Mouse (Mus musculus) heart, embryonic 10.5 days (tissue): ENCODE measurements around the gene Prdx4. TPM values are rescaled to one million over a fixed set of nuclear protein-coding genes. Genes with fewer than 3 reads are reported as not detected.
"Not testable (repeated sequence)": the region's sequence is repeated elsewhere in the genome, so short reads cannot be mapped to it uniquely, and the experiment has no call there.

ENCODE experiments used
- DNase-seq: peaks from one replicate; pipeline ENCODE4 v3.0.0-alpha.2; 2017; ENCODE audit warnings: low spot score
- H3K27ac ChIP-seq: fragments of 300-500 bp; sonication (generic); 2 replicates; pipeline ENCODE4 v1.5.1; 2016; ENCODE audit warnings: mild to moderate bottlenecking
- H3K27me3 ChIP-seq: fragments of 300-500 bp; sonication (generic); 2 replicates; pipeline ENCODE4 v1.6.1; 2016; ENCODE audit warnings: mild to moderate bottlenecking; ENCODE audit not compliant: poor library complexity, insufficient read depth, severe bottlenecking
- H3K36me3 ChIP-seq: fragments of 300-500 bp; sonication (generic); 2 replicates; pipeline ENCODE4 v1.6.1; 2016; ENCODE audit warnings: mild to moderate bottlenecking, moderate library complexity
- H3K4me1 ChIP-seq: fragments of 300-500 bp; sonication (generic); 2 replicates; pipeline ENCODE4 v1.6.1; 2016; ENCODE audit warnings: mild to moderate bottlenecking
- H3K4me3 ChIP-seq: fragments of 300-500 bp; sonication (generic); 2 replicates; pipeline ENCODE4 v1.5.1; 2016; ENCODE audit warnings: mild to moderate bottlenecking, moderate library complexity
- H3K9me3 ChIP-seq: fragments of 300-500 bp; sonication (generic); 2 replicates; pipeline ENCODE4 v1.6.1; 2016; ENCODE audit warnings: mild to moderate bottlenecking, moderate library complexity
- WGBS: fragments of 180-500 bp; shearing (Covaris S2); methylation state at CpG from one replicate; pipeline ENCODE4 v1.1.7; 2016; 5-methylcytosine and 5-hydroxymethylcytosine counted together
- polyA plus RNA-seq: library from polyadenylated mRNA; unstranded; fragments of >200 nt; fragmentation: Nextera tagmentation; extraction: Ambion mirVana; gene quantifications from 2 replicates; pipeline ENCODE4 v1.2.1, GENCODE M21; 2016

Prdx4 gene
- 277 and 279 TPM in 2 replicates for polyA plus RNA-seq

- Histone ChIP-seq H3K4me1 (no peaks in the 10 kb centered on the region), H3K36me3 (no peaks in the 10 kb centered on the region), H3K4me3 (no peak within 1 kb of the TSS), H3K27me3 (no peaks in the 10 kb centered on the region), H3K9me3 (no peaks in the 10 kb centered on the region), H3K27ac (no peak within 1 kb of the TSS)
- DNase-seq: no peak
These were observed at the start of gene Prdx4 for GRCm38 (mm10) chrX:155340654-155341053. Prdx4 (minus strand) TSS chrX:155340754.

GRCm38 (mm10) chrX:155376538-155376937, 36.0 kb upstream of the Prdx4 start:
- no peak overlapping the region for H3K27ac ChIP-seq
- no peak for DNase-seq
- no peak overlapping the region for H3K4me3 ChIP-seq
- no peaks in the 10 kb centered on the region for H3K27me3 ChIP-seq
- H3K9me3 ChIP-seq: no peaks in the 10 kb centered on the region
- no peaks in the 10 kb centered on the region for H3K36me3 ChIP-seq
- no peaks in the 10 kb centered on the region for H3K4me1 ChIP-seq
- 22% methylated on average over 2 of the region's 2 CpGs for WGBS

- no peak overlapping the region for H3K27ac ChIP-seq
- H3K4me1 ChIP-seq: no peaks in the 10 kb centered on the region
- no peaks in the 10 kb centered on the region for H3K27me3 ChIP-seq
- no peak overlapping the region for H3K4me3 ChIP-seq
- no peak for DNase-seq
- no peaks in the 10 kb centered on the region for H3K9me3 ChIP-seq
- no peaks in the 10 kb centered on the region for H3K36me3 ChIP-seq
- WGBS: 55% methylated on average over 1 of the region's 1 CpGs
These were observed 34.9 kb upstream of the Prdx4 start for GRCm38 (mm10) chrX:155375458-155375857.

- H3K27ac ChIP-seq, H3K27me3 ChIP-seq, DNase-seq, H3K36me3 ChIP-seq, H3K4me1 ChIP-seq, H3K4me3 ChIP-seq, H3K9me3 ChIP-seq: not testable (repeated sequence)
- WGBS: 54% methylated on average over 3 of the region's 3 CpGs
These were observed 29.6 kb upstream of the Prdx4 start for GRCm38 (mm10) chrX:155370110-155370509.

GRCm38 (mm10) chrX:155365095-155365494, 24.5 kb upstream of the Prdx4 start:
- no peaks in the 10 kb centered on the region for H3K4me1 ChIP-seq
- H3K9me3 ChIP-seq: no peaks in the 10 kb centered on the region
- 40% methylated on average over 2 of the region's 2 CpGs for WGBS
- no peak overlapping the region for H3K4me3 ChIP-seq
- no peak for DNase-seq
- H3K36me3 ChIP-seq: no peaks in the 10 kb centered on the region
- H3K27me3 ChIP-seq: no peaks in the 10 kb centered on the region
- no peak overlapping the region for H3K27ac ChIP-seq

GRCm38 (mm10) chrX:155346249-155346648, 5.7 kb upstream of the Prdx4 start:
- H3K27ac ChIP-seq: no peak overlapping the region
- H3K4me3 ChIP-seq: no peak overlapping the region
- no peak for DNase-seq
- no peaks in the 10 kb centered on the region for H3K9me3 ChIP-seq
- 88% methylated on average over 2 of the region's 2 CpGs for WGBS
- no peaks in the 10 kb centered on the region for H3K36me3 ChIP-seq
- H3K4me1 ChIP-seq: no peaks in the 10 kb centered on the region
- no peaks in the 10 kb centered on the region for H3K27me3 ChIP-seq

GRCm38 (mm10) chrX:155337905-155338721, 2.4 kb downstream of the Prdx4 start:
- H3K4me1 ChIP-seq: no peaks in the 10 kb centered on the region
- peaks cover 6% of the 10 kb centered on the region; the same call in 1 of the 2 replicates for H3K36me3 ChIP-seq
- no peaks in the 10 kb centered on the region for H3K27me3 ChIP-seq
- peak; percentile 88 for DNase-seq
- no peaks in the 10 kb centered on the region for H3K9me3 ChIP-seq
- peak overlapping the region; percentile 66 for H3K4me3 ChIP-seq
- WGBS: 15% methylated on average over 49 of the region's 49 CpGs
- H3K27ac ChIP-seq: peak overlapping the region; percentile 91

- peaks cover 9% of the 10 kb centered on the region; the same call in 1 of the 2 replicates for H3K36me3 ChIP-seq
- peak overlapping the region; percentile 91 for H3K27ac ChIP-seq
- H3K4me1 ChIP-seq: no peaks in the 10 kb centered on the region
- H3K27me3 ChIP-seq: no peaks in the 10 kb centered on the region
- 25% methylated on average over 7 of the region's 7 CpGs for WGBS
- H3K4me3 ChIP-seq: peak overlapping the region; percentile 66
- no peaks in the 10 kb centered on the region for H3K9me3 ChIP-seq
- no peak for DNase-seq
These were observed 3.0 kb downstream of the Prdx4 start for GRCm38 (mm10) chrX:155337567-155337904.

- 42% methylated on average over 4 of the region's 4 CpGs for WGBS
- no peak for DNase-seq
These were observed 22.5 kb downstream of the Prdx4 start for GRCm38 (mm10) chrX:155318005-155318404.

GRCm38 (mm10) chrX:155306390-155306789, 34.2 kb downstream of the Prdx4 start:
- no peaks in the 10 kb centered on the region for H3K9me3 ChIP-seq
- 93% methylated on average over 2 of the region's 2 CpGs for WGBS
- H3K27me3 ChIP-seq: no peaks in the 10 kb centered on the region
- no peaks in the 10 kb centered on the region for H3K4me1 ChIP-seq
- H3K36me3 ChIP-seq: no peaks in the 10 kb centered on the region
- no peak for DNase-seq
- no peak overlapping the region for H3K27ac ChIP-seq
- no peak overlapping the region for H3K4me3 ChIP-seq

More at GRCm38 (mm10) chrX:155318005-155318404, 22.5 kb downstream of the Prdx4 start:
- no peak overlapping the region for H3K4me3 ChIP-seq
- H3K4me1 ChIP-seq: no peaks in the 10 kb centered on the region
- no peaks in the 10 kb centered on the region for H3K9me3 ChIP-seq
- no peaks in the 10 kb centered on the region for H3K27me3 ChIP-seq
- no peak overlapping the region for H3K27ac ChIP-seq
- H3K36me3 ChIP-seq: no peaks in the 10 kb centered on the region

- Histone ChIP-seq H3K27me3 (no peaks in the 10 kb centered on the region), H3K4me3 (no peak overlapping the region), H3K36me3 (no peaks in the 10 kb centered on the region), H3K9me3 (no peaks in the 10 kb centered on the region), H3K27ac (no peak overlapping the region), H3K4me1 (no peaks in the 10 kb centered on the region)
- WGBS: 17% methylated on average over 1 of the region's 1 CpGs
- no peak for DNase-seq
These were observed 60.0 kb downstream of the Prdx4 start for GRCm38 (mm10) chrX:155280427-155281044.

- no peaks in the 10 kb centered on the region for H3K9me3 ChIP-seq
- DNase-seq: no peak
- no peaks in the 10 kb centered on the region for H3K27me3 ChIP-seq
- H3K4me3 ChIP-seq: no peak overlapping the region
- no peak overlapping the region for H3K27ac ChIP-seq
- 79% methylated on average over 4 of the region's 4 CpGs for WGBS
- H3K36me3 ChIP-seq: peaks cover 4% of the 10 kb centered on the region; the same call in 1 of the 2 replicates
- no peaks in the 10 kb centered on the region for H3K4me1 ChIP-seq
These were observed 62.1 kb downstream of the Prdx4 start for GRCm38 (mm10) chrX:155278483-155278882.
